Mouse (Mus musculus): ENCODE data around the gene Olfr325.
"Not testable (repeated sequence)": the region's sequence is repeated elsewhere in the genome, so short reads cannot be mapped to it uniquely, and the experiment has no call there.

GRCm38 (mm10) chr11:58534736-58535135 is 42.8 kb upstream of the Olfr325 start, which contains the start of gene Olfr330:
- not testable (repeated sequence) for TF ChIP-seq CTCF (IDR thresholded peaks at IDR 0.05; ENCODE audit: extremely low read depth, insufficient read length, insufficient replicate concordance, low read depth, low read length); POLR2A (IDR thresholded peaks at IDR 0.05; ENCODE audit: low read depth, low read length)
